Mouse (Mus musculus) NIH3T3 (cell line): Measurements from ENCODE around the gene Gnptab.
"Not testable (repeated sequence)": the region's sequence is repeated elsewhere in the genome, so short reads cannot be mapped to it uniquely, and the experiment has no call there.

Experiments used
- DNase-seq: peaks from one replicate; pipeline ENCODE4 v3.0.0-alpha.2; 2012; ENCODE audit warnings: low read depth

The Gnptab gene

DNA sequence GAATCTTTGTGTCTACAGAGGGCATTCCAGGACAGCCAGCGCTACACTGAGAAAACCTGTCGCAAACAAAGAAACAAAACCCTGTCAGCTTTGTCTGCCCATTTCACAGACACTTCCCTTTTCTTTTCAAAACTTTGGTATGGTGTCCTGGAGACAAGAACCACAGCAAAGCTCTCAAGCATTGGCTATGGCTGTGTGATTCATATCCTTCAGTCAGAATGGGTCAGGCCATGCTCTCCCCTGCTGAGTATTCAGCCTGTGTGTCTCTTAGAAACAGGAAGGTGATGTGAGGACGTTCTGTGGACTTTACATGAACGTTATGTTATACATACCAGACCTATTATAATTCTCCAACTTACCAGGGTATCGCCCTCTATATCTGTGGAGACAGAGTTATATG is 38.8 kb downstream of the Gnptab start:
- DNase-seq, result peak; percentile 43

DNA sequence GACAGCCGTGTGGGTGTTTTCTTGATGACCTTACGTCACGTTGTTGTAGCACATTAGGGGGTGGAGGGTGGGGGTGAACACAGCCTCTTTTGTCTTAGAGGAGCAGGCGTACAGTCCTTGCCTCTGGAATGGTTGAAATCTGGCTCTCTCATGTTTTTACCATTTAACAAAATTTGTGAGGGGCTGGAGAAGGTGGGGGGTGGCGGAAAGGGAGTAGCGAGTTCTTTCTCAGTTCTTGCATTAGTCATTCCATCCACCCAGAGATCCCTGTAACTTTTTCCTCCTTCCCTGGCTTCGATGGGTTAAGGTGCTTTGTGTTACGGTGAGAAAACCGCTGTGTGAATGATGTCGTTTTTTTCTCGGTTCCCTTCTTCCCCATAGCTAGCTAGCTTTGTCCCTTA is 41.2 kb downstream of the Gnptab start:
- DNase-seq, result peak; percentile 62

- no peak for DNase-seq
Measured at GRCm38 (mm10) chr10:88420655-88421435, 41.9 kb downstream of the Gnptab start.

DNA sequence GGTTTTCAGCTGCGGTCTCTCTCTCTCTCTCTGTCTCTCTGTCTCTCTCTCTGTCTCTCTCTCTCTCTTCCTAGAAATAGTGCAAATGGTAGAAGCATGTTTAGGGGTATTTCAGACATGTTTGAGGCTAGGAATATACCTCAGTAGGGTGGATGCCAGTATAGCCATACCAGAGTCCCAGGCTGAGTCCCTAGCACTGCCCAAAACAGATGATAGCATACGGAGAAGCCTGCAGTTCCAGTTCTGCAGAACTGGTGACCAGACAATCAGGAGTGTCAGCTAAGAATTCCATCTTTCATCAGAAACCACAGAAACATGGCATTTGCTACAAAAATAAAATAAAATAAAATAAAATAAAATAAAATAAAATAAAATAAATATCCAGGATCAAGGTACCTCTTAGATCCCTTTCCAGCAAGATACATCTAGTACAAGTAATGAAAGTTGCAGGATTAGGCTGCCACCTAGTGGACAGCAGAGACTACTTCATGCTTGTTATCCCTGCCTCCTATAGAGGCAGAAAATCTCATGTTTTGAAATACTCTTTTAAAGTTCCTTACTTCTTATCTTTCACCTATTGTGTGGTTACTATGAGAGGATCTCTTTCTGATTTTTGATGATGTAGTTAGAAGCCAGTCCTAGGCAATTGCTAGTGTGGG is 47.4 kb downstream of the Gnptab start:
- peak; percentile 94 for DNase-seq

- DNase-seq, result no peak
Measured at GRCm38 (mm10) chr10:88426896-88427295, 48.0 kb downstream of the Gnptab start.

DNA sequence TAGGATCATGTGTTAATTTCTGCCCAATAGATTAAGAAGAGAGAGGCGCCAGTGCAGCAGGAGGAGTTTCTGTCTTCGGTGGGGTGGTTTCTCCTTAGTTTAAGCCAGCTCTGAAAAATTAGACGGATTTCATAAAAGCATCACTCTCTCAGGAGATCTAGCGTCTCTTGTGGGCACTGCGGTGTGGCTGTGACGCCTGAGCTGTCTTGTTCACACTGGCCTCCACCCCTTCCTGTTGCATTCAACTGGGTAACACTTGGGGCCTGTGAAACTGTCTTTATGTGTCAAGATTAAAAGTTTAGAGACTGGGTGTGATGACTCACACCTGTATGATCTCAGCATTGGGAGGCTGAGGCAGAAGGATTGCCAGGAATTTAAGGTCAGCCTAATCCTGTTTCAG is 49.1 kb downstream of the Gnptab start:
- no peak for DNase-seq

DNA sequence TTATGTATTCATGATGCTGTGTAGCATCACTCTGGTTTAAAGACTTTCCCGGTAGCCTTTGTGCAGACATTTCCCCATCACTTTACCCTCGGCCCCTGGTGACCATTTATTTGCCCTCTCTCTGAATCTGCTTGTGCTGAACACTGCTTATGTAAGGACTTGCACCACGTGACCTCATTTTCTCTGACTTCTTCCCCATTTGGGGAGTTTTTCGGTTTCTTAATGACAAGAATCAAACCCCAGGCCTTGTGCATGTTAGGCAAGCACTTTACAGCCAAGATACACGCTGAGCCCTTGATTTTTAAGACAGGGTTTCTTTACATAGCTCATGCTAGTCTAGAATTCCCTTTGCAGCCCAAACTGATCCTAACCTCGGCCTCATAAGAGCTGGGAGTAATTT is 62.3 kb downstream of the Gnptab start:
- DNase-seq, result no peak

GRCm38 (mm10) chr10:88451221-88451620 is 72.3 kb downstream of the Gnptab start:
- peak; percentile 84 for DNase-seq

GRCm38 (mm10) chr10:88451990-88452389 is 73.1 kb downstream of the Gnptab start:
- DNase-seq, result peak; percentile 73

- DNase-seq, result no peak
Measured at GRCm38 (mm10) chr10:88457816-88458215, 78.9 kb downstream of the Gnptab start.

- no peak for DNase-seq
Measured at GRCm38 (mm10) chr10:88459502-88459992, 80.6 kb downstream of the Gnptab start, which contains the start of gene Sycp3. Gene Sycp3, plus strand, starts transcription at chr10:88459569.

- no peak for DNase-seq
Measured at GRCm38 (mm10) chr10:88460122-88460820, 81.3 kb downstream of the Gnptab start.

- not testable (repeated sequence) for DNase-seq
Measured at GRCm38 (mm10) chr10:88482866-88483265, 103.9 kb downstream of the Gnptab start.

DNA sequence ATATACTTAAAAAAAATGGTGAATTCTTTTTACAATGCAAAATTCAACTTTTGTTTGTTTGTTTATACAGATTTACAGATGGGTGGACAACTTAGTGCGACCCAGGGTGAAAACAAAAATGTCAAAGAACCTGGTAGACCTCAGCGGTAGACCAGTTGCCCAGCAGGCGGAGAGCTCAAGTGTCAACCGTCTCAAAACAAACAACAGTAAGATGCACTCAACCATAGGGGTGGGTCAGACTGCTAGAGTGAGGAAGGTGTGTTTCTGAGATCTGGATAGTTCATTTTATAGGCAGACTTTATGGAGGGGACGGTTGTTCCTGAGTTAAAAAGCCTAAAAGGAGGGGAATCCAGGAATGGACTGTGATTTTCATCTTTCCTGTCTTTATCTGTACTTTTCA is 109.7 kb downstream of the Gnptab start:
- no peak for DNase-seq

- peak; percentile 63 for DNase-seq
Measured at GRCm38 (mm10) chr10:88491632-88492031, 112.7 kb downstream of the Gnptab start.

DNA sequence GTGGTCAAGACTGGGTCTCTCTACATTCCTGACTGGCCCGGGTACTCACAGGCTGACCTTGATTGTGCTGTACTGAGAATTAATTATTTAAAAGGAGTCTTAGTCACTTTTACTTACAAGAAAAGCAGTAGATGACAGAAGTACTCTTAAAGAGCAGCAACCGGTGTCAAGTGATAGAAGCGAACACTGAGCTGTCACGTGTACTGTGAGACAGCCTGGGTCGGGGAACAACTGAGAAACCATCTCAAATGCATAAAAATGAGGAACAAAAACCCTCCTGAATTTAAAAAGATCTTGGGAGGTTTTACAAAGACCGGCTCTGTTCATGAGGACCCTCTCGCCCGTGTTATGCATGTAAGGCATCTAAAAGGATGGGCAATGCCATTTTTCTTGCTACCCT is 113.7 kb downstream of the Gnptab start:
- no peak for DNase-seq

GRCm38 (mm10) chr10:88494959-88495587 is 116.1 kb downstream of the Gnptab start:
- DNase-seq, result no peak
